24 mouse cellular contexts compared by ENCODE assay signal in genomic region chr11:80420202-80420984, GRCm38 (mm10). TPM values are rescaled to one million over a fixed set of nuclear protein-coding genes. Genes with fewer than 3 reads are reported as not detected.
DNase-seq lines count a peak whose midpoint lies in the region; TF ChIP-seq lines count a peak whose summit lies in the region.
"Had no signal": no experiment of that assay in that cellular context is flagged by ENCODE, and none has a peak within 500 bp of the region (broad histone marks: within the 10 kb centered on the region; RNA-seq: fewer than 3 reads in every experiment).

No protein-coding gene starts in this region.

- H3K36me3 ChIP-seq in CH12.LX (replicated peaks in 1 of 2; ENCODE audit: control insufficient read depth in 1 of 2, insufficient read depth in 1 of 2, low read length in 1 of 2) = peaks cover 6 to 13% of the 10 kb centered on the region in 2 experiments

- DNase-seq in CH12.LX (ENCODE audit: extremely low read depth) (peak; percentile 56), NIH3T3 (ENCODE audit: low read depth) (peak; percentile 24)
- peak; percentile 26 for DNase-seq in induced T-regulatory cell, adult 2 months (ENCODE audit: low read depth)
- no peak for DNase-seq in cerebellum, postnatal 10 days
- no peak for DNase-seq in kidney, adult 18-20 months
- no peak for DNase-seq in cerebellum, adult 18-20 months
- DNase-seq: adrenal gland, postnatal 10 days; adrenal gland, postnatal 36 days; cerebellum, adult 11 months; cerebellum, adult 8-10 months; cerebellum, postnatal 14 days; gastrocnemius, postnatal 10 days; gastrocnemius, postnatal 36 days; heart, adult 11 months; heart, postnatal 10 days; heart, postnatal 36 days; kidney, adult 11 months had no signal

- TF ChIP-seq EP300 in CH12.LX (IDR thresholded peaks at IDR 0.05; ENCODE audit: low read length) = peak; percentile 73

- no peak overlapping the region for H3K9ac ChIP-seq in CH12.LX (ENCODE audit: insufficient read depth, low read depth)
- H3K9ac ChIP-seq: forebrain, embryonic 13.5 days; heart, embryonic 12.5 days; heart, embryonic 15.5 days; hindbrain, embryonic 13.5 days had no signal

- no peak for TF ChIP-seq RAD21 in CH12.LX (IDR thresholded peaks at IDR 0.05; ENCODE audit: low read depth, low read length)

- no peak for TF ChIP-seq POLR2A in CH12.LX (IDR thresholded peaks at IDR 0.05; ENCODE audit: low read depth, low read length)

- H3K27me3 ChIP-seq in CH12.LX (replicated peaks) = no peaks in the 10 kb centered on the region
- H3K27me3 ChIP-seq: forebrain, embryonic 13.5 days; heart, embryonic 12.5 days; heart, embryonic 15.5 days; hindbrain, embryonic 13.5 days had no signal

- TF ChIP-seq CTCF in CH12.LX (conservative IDR thresholded peaks at IDR 0.05 in 1 of 2, IDR thresholded peaks at IDR 0.05 in 1 of 2; ENCODE audit: low read depth in 2 of 2, low read length in 2 of 2) = no peak

- peaks cover 11% of the 10 kb centered on the region for H3K9me3 ChIP-seq in CH12.LX (replicated peaks; ENCODE audit: low read length)
- H3K9me3 ChIP-seq: forebrain, embryonic 13.5 days; G1E; hindbrain, embryonic 13.5 days had no signal

- in situ Hi-C loops in CH12.LX (cut with MboI; ENCODE audit: low pct_ligation_motif_present, low pct_unique_long_range_greater_than_20kb, low sequenced_read_pairs) = no loop called here

- H3K27ac ChIP-seq in CH12.LX (ENCODE audit: insufficient read depth, low read depth) = no peak overlapping the region
- H3K27ac ChIP-seq: forebrain, embryonic 10.5 days; forebrain, embryonic 13.5 days; heart, embryonic 15.5 days; hindbrain, embryonic 10.5 days; hindbrain, embryonic 13.5 days had no signal

- H3K4me1 ChIP-seq in CH12.LX (ENCODE audit: control insufficient read depth in 1 of 2, insufficient read depth in 2 of 2) = peaks cover 11 to 17% of the 10 kb centered on the region in 2 experiments
- H3K4me1 ChIP-seq: forebrain, embryonic 10.5 days; forebrain, embryonic 13.5 days; heart, embryonic 12.5 days; heart, embryonic 15.5 days; hindbrain, embryonic 10.5 days; hindbrain, embryonic 13.5 days had no signal

- H3K79me2 ChIP-seq in CH12.LX (replicated peaks; ENCODE audit: control insufficient read depth, extremely low read depth, insufficient read depth, poor library complexity, severe bottlenecking) = no peaks in the 10 kb centered on the region

- H3K4me3 ChIP-seq in CH12.LX (replicated peaks in 1 of 3; ENCODE audit: low read depth in 2 of 3, low read length in 2 of 3, poor library complexity in 1 of 3) = no peak overlapping the region
- H3K4me3 ChIP-seq: forebrain, embryonic 10.5 days; forebrain, embryonic 13.5 days; heart, embryonic 12.5 days; heart, embryonic 15.5 days; hindbrain, embryonic 10.5 days; hindbrain, embryonic 13.5 days had no signal

- dilution Hi-C loops in CH12.LX (cut with MboI; ENCODE audit: extremely low pct_ligation_motif_present, extremely low pct_unique_long_range_greater_than_20kb, low sequenced_read_pairs) = no loop called here

- H3K4me2 ChIP-seq in CH12.LX (ENCODE audit: insufficient read depth, low read depth, poor library complexity, severe bottlenecking) = no peak overlapping the region
- H3K4me2 ChIP-seq: forebrain, embryonic 13.5 days; heart, embryonic 12.5 days; heart, embryonic 15.5 days; hindbrain, embryonic 13.5 days had no signal

TF ChIP-seq in CH12.LX, 34 proteins besides CTCF, POLR2A, EP300 and RAD21:
- TF ChIP-seq MYC (IDR thresholded peaks at IDR 0.05; ENCODE audit: low read depth, low read length) (no peak), RCOR1 (conservative IDR thresholded peaks at IDR 0.05; ENCODE audit: low read depth, low read length) (peak; percentile 50; the same call in 1 of the 2 replicates), ETS1 (conservative IDR thresholded peaks at IDR 0.05; ENCODE audit: low read depth, low read length) (peak; percentile 43; the same call in 1 of the 2 replicates), E2F4 (IDR thresholded peaks at IDR 0.05; ENCODE audit: insufficient replicate concordance, low read depth, low read length) (no peak), KAT2A (IDR thresholded peaks at IDR 0.05; ENCODE audit: insufficient replicate concordance, low read length) (no peak), ELF1 (IDR thresholded peaks at IDR 0.05; ENCODE audit: low read depth, low read length) (0 out of 2 replicates have a peak, but pooled peaks have one; percentile 26), IRF4 (IDR thresholded peaks at IDR 0.05; ENCODE audit: low read depth, low read length) (peak; percentile 79), MAFK (IDR thresholded peaks at IDR 0.05; ENCODE audit: insufficient replicate concordance, low read length) (no peak), POLR2AphosphoS2 (IDR thresholded peaks at IDR 0.05; ENCODE audit: low read depth, low read length) (no peak), TBP (conservative IDR thresholded peaks at IDR 0.05; ENCODE audit: low read depth, low read length) (no peak), HCFC1 (IDR thresholded peaks at IDR 0.05; ENCODE audit: low read depth, low read length) (no peak), GABPA (IDR thresholded peaks at IDR 0.05; ENCODE audit: insufficient replicate concordance, low read depth, low read length) (no peak), MAX (IDR thresholded peaks at IDR 0.05; ENCODE audit: low read length) (no peak), MAZ (IDR thresholded peaks at IDR 0.05; ENCODE audit: low read depth, low read length) (no peak), ZKSCAN1 (IDR thresholded peaks at IDR 0.05; ENCODE audit: borderline replicate concordance, low read depth, low read length) (no peak), USF1 (IDR thresholded peaks at IDR 0.05; ENCODE audit: low read depth, low read length) (no peak), CHD2 (IDR thresholded peaks at IDR 0.05; ENCODE audit: low read length) (peak; percentile 15; the same call in 1 of the 2 replicates), USF2 (conservative IDR thresholded peaks at IDR 0.05; ENCODE audit: low read depth, low read length) (no peak), NRF1 (IDR thresholded peaks at IDR 0.05; ENCODE audit: low read depth, low read length) (no peak), CHD1 (IDR thresholded peaks at IDR 0.05; ENCODE audit: low read depth, low read length) (no peak), NELFE (IDR thresholded peaks at IDR 0.05; ENCODE audit: low read depth, low read length) (no peak), SMC3 (IDR thresholded peaks at IDR 0.05; ENCODE audit: low read depth, low read length) (no peak), BHLHE40 (IDR thresholded peaks at IDR 0.05; ENCODE audit: low read depth, low read length) (peak; percentile 43), MXI1 (IDR thresholded peaks at IDR 0.05; ENCODE audit: low read depth, low read length) (no peak), JUND (conservative IDR thresholded peaks at IDR 0.05; ENCODE audit: low read depth, low read length) (no peak; the same call in 1 of the 2 replicates), ZC3H11A (IDR thresholded peaks at IDR 0.05; ENCODE audit: low read depth, low read length) (no peak), ZMIZ1 (IDR thresholded peaks at IDR 0.05; ENCODE audit: low read depth, low read length) (no peak), SIN3A (IDR thresholded peaks at IDR 0.05; ENCODE audit: low read length) (no peak), PAX5 (IDR thresholded peaks at IDR 0.05; ENCODE audit: low read length) (no peak), MEF2A (IDR thresholded peaks at IDR 0.05; ENCODE audit: borderline replicate concordance, low read depth, low read length) (no peak), UBTF (IDR thresholded peaks at IDR 0.05; ENCODE audit: low read depth, low read length) (no peak), ZNF384 (IDR thresholded peaks at IDR 0.05; ENCODE audit: low read depth, low read length) (no peak), JUN (IDR thresholded peaks at IDR 0.05; ENCODE audit: insufficient read depth, low read depth, low read length) (no peak; the same call in 1 of the 2 replicates), TCF12 (IDR thresholded peaks at IDR 0.05; ENCODE audit: low read depth, low read length) (no peak)

RNA-seq across cellular contexts. Expression of gene Psmd11, which starts 8.0 kb away (rescaled TPM):
- total RNA-seq in CH12.LX (2012; rRNA removed) (141 and 157 TPM in 2 replicates), CH12.LX (2014; rRNA removed) (105 and 116 TPM in 2 replicates)
- polyA plus RNA-seq in CH12.LX (2012; ENCODE audit: insufficient read length, low read depth) = 179 and 191 TPM in 2 replicates

RNA-seq across cellular contexts. Expression of gene Zfp207, which starts 37.3 kb away (rescaled TPM):
- total RNA-seq in CH12.LX (2012; rRNA removed) (137 and 185 TPM in 2 replicates), CH12.LX (2014; rRNA removed) (296 and 345 TPM in 2 replicates)
- polyA plus RNA-seq in CH12.LX (2012; ENCODE audit: insufficient read length, low read depth) = 196 and 231 TPM in 2 replicates

RNA-seq across cellular contexts. Expression of gene 5730455P16Rik, which starts 42.6 kb away (rescaled TPM):
- total RNA-seq in CH12.LX (2012; rRNA removed) = 11.5 and 12.7 TPM in 2 replicates
- total RNA-seq in CH12.LX (2014; rRNA removed) = 19.7 and 22.2 TPM in 2 replicates
- polyA plus RNA-seq in CH12.LX (2012; ENCODE audit: insufficient read length, low read depth) = 15.0 and 19.4 TPM in 2 replicates

RNA-seq across cellular contexts. Expression of gene Cdk5r1, which starts 56.4 kb away (rescaled TPM):
- total RNA-seq in CH12.LX (2012; rRNA removed) (12.7 and 23.3 TPM in 2 replicates), CH12.LX (2014; rRNA removed) (2.6 and 2.8 TPM in 2 replicates)
- polyA plus RNA-seq in CH12.LX (2012; ENCODE audit: insufficient read length, low read depth) = 2.7 and 3.5 TPM in 2 replicates

Comparison
In these comparisons a context has a peak if more than half of its experiments do, and no peak if none do; other contexts are left out.
1. DNase-seq: peak in CH12.LX (single experiment), NIH3T3 (single experiment) and induced T-regulatory cell, adult 2 months (single experiment); none in cerebellum, postnatal 10 days (0 of 2), kidney, adult 18-20 months (single experiment) and cerebellum, adult 18-20 months (0 of 2).